ENCODE assay signal across 8 mouse cellular contexts in the genomic region with DNA sequence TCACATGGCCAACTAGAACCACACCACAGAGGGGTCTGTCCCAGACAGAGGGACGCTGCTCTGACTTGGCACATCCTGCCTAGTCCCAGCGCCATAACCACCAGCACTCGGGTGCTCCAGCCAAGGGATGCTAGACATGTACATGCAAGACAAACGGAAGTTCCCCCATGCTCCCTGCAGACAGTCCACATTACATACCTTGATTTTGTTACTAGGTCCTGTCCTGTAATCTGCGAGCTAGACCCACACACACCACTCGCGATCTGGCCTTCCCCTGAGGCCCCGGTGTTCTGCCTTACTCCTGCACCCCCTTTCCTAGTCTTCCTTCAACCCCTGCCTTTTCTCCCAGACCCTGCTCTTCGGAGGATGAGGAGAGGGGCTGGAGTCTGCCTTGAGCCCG. TPM values are rescaled to one million over a fixed set of nuclear protein-coding genes. Genes with fewer than 3 reads are reported as not detected.
DNase-seq lines count a peak whose midpoint lies in the region; ATAC-seq and TF ChIP-seq lines count a peak whose summit lies in the region.

No protein-coding gene starts in this region.

- peak overlapping the region; percentile 63 for H3K4me3 ChIP-seq in kidney, embryonic 14.5 days (ENCODE audit: low read length)
- peak overlapping the region; percentile 80 for H3K4me3 ChIP-seq in G1E (ENCODE audit: low read depth, low read length)
- H3K4me3 ChIP-seq in hindbrain, embryonic 15.5 days, result peak overlapping the region; percentile 43
- peak overlapping the region; percentile 40 for H3K4me3 ChIP-seq in midbrain, embryonic 15.5 days

- H3K36me3 ChIP-seq in kidney, embryonic 14.5 days (ENCODE audit: control insufficient read depth, insufficient read depth, low read length), result peaks cover 58% of the 10 kb centered on the region
- peaks cover 79% of the 10 kb centered on the region for H3K36me3 ChIP-seq in G1E (replicated peaks)
- H3K36me3 ChIP-seq in hindbrain, embryonic 15.5 days, result peaks cover 16% of the 10 kb centered on the region
- H3K36me3 ChIP-seq in midbrain, embryonic 15.5 days (replicated peaks), result peaks cover 3% of the 10 kb centered on the region; the same call in 1 of the 2 replicates

- no peak for TF ChIP-seq CTCF in G1E (IDR thresholded peaks at IDR 0.05; ENCODE audit: low read depth, low read length)

- 38% methylated on average over 10 of the region's 10 CpGs for WGBS in kidney, embryonic 14.5 days
- WGBS in hindbrain, embryonic 15.5 days, result 49% methylated on average over 10 of the region's 10 CpGs
- WGBS in midbrain, embryonic 15.5 days, result 50% methylated on average over 10 of the region's 10 CpGs

- peak overlapping the region; percentile 71 for H3K27ac ChIP-seq in kidney, embryonic 14.5 days (ENCODE audit: low read depth, low read length)
- 0 out of 2 replicates have a peak overlapping the region, but pooled peaks have one; percentile 16 for H3K27ac ChIP-seq in hindbrain, embryonic 15.5 days (replicated peaks)
- H3K27ac ChIP-seq in midbrain, embryonic 15.5 days, result no peak overlapping the region

- H3K27me3 ChIP-seq in kidney, embryonic 14.5 days (ENCODE audit: control insufficient read depth, insufficient read depth, low read length), result no peaks in the 10 kb centered on the region
- no peaks in the 10 kb centered on the region for H3K27me3 ChIP-seq in G1E (ENCODE audit: insufficient read depth, low read length)
- 0 out of 2 replicates have a peak, but pooled peaks cover 3% of the 10 kb centered on the region for H3K27me3 ChIP-seq in hindbrain, embryonic 15.5 days
- H3K27me3 ChIP-seq in midbrain, embryonic 15.5 days (replicated peaks), result 0 out of 2 replicates have a peak, but pooled peaks cover 5% of the 10 kb centered on the region

- peak overlapping the region; percentile 72 for H3K9ac ChIP-seq in kidney, embryonic 14.5 days (ENCODE audit: low read depth, low read length)
- peak overlapping the region; percentile 51 for H3K9ac ChIP-seq in hindbrain, embryonic 15.5 days
- peak overlapping the region; percentile 24; the same call in 1 of the 2 replicates for H3K9ac ChIP-seq in midbrain, embryonic 15.5 days

- ATAC-seq in kidney, embryonic 14.5 days (ENCODE audit: low FRiP score, low TSS enrichment), result peak; percentile 6; the same call in 1 of the 2 replicates
- ATAC-seq in G1E (ENCODE audit: extremely low read depth, insufficient number of reproducible peaks, low FRiP score, poor library complexity, severe bottlenecking), result no peak
- no peak for ATAC-seq in hindbrain, embryonic 15.5 days (ENCODE audit: low FRiP score, low read depth)
- ATAC-seq in midbrain, embryonic 15.5 days (replicated peaks), result no peak

- DNase-seq in kidney, postnatal 36 days, result no peak
- peak; percentile 40 for DNase-seq in G1E (ENCODE audit: low spot score)
- no peak for DNase-seq in right cerebral cortex, postnatal 36 days (ENCODE audit: low spot score in 2 of 2)
- DNase-seq in retina, postnatal 1 day, result no peak
- DNase-seq in urinary bladder, adult 18-20 months (ENCODE audit: low spot score in 2 of 2), result no peak

- H3K4me2 ChIP-seq in kidney, embryonic 14.5 days (replicated peaks; ENCODE audit: low read depth, low read length), result peak overlapping the region; percentile 86
- peak overlapping the region; percentile 74 for H3K4me2 ChIP-seq in hindbrain, embryonic 15.5 days
- H3K4me2 ChIP-seq in midbrain, embryonic 15.5 days, result peak overlapping the region; percentile 57

- peaks cover 30% of the 10 kb centered on the region for H3K4me1 ChIP-seq in kidney, embryonic 14.5 days (ENCODE audit: control insufficient read depth, insufficient read depth, low read length)
- H3K4me1 ChIP-seq in G1E (ENCODE audit: insufficient read depth, low read depth, low read length), result peaks cover 50% of the 10 kb centered on the region
- peaks cover 22% of the 10 kb centered on the region for H3K4me1 ChIP-seq in hindbrain, embryonic 15.5 days (replicated peaks)
- peaks cover 18% of the 10 kb centered on the region for H3K4me1 ChIP-seq in midbrain, embryonic 15.5 days

- H3K9me3 ChIP-seq in kidney, embryonic 14.5 days (ENCODE audit: control insufficient read depth, low read length), result no peaks in the 10 kb centered on the region
- H3K9me3 ChIP-seq in G1E (replicated peaks), result no peaks in the 10 kb centered on the region
- no peaks in the 10 kb centered on the region for H3K9me3 ChIP-seq in hindbrain, embryonic 15.5 days
- H3K9me3 ChIP-seq in midbrain, embryonic 15.5 days, result no peaks in the 10 kb centered on the region

RNA-seq across cellular contexts. Expression of a gene that starts 0.6 kb away (rescaled TPM):
- 26.2 and 35.0 TPM in 2 replicates for polyA plus RNA-seq in kidney, embryonic 14.5 days (2014; fragmentation: Nextera tagmentation; extraction: Ambion mirVana)
- total RNA-seq in G1E (2014; fragmentation: Nextera tagmentation), result 30.7 and 37.5 TPM in 2 replicates
- 37.0 and 48.5 TPM in 2 replicates for total RNA-seq in G1E (2017)
- 36.5 and 43.9 TPM in 2 replicates for polyA plus RNA-seq in G1E (2012)
- polyA plus RNA-seq in hindbrain, embryonic 15.5 days (2015; fragmentation: Nextera tagmentation; extraction: Ambion mirVana), result 16.4 and 16.8 TPM in 2 replicates
- polyA plus RNA-seq in midbrain, embryonic 15.5 days (2015; fragmentation: Nextera tagmentation; extraction: Ambion mirVana), result 12.7 and 14.6 TPM in 2 replicates

RNA-seq across cellular contexts. Expression of a gene that starts 6.2 kb away (rescaled TPM):
- polyA plus RNA-seq in kidney, embryonic 14.5 days (2014; fragmentation: Nextera tagmentation; extraction: Ambion mirVana), result 397 and 412 TPM in 2 replicates
- total RNA-seq in G1E (2014; fragmentation: Nextera tagmentation), result 200 and 270 TPM in 2 replicates
- 89.6 and 99.1 TPM in 2 replicates for total RNA-seq in G1E (2017)
- 45.0 and 128 TPM in 2 replicates for polyA plus RNA-seq in G1E (2012)
- polyA plus RNA-seq in hindbrain, embryonic 15.5 days (2015; fragmentation: Nextera tagmentation; extraction: Ambion mirVana), result 280 and 290 TPM in 2 replicates
- polyA plus RNA-seq in midbrain, embryonic 15.5 days (2015; fragmentation: Nextera tagmentation; extraction: Ambion mirVana), result 246 and 258 TPM in 2 replicates

RNA-seq across cellular contexts. Expression of a gene that starts 23.3 kb away (rescaled TPM):
- 2.8 and 3.0 TPM in 2 replicates for polyA plus RNA-seq in kidney, embryonic 14.5 days (2014; fragmentation: Nextera tagmentation; extraction: Ambion mirVana)
- total RNA-seq in G1E (2014; fragmentation: Nextera tagmentation), result not detected in 2 replicates
- total RNA-seq in G1E (2017), result 0.12 TPM in 1 of 2 replicates, not detected in the other
- polyA plus RNA-seq in G1E (2012), result not detected in 2 replicates
- 2.7 and 3.0 TPM in 2 replicates for polyA plus RNA-seq in hindbrain, embryonic 15.5 days (2015; fragmentation: Nextera tagmentation; extraction: Ambion mirVana)
- 1.9 TPM in 2 replicates for polyA plus RNA-seq in midbrain, embryonic 15.5 days (2015; fragmentation: Nextera tagmentation; extraction: Ambion mirVana)

RNA-seq across cellular contexts. Expression of a gene that starts 28.7 kb away (rescaled TPM):
- 7.0 and 12.4 TPM in 2 replicates for polyA plus RNA-seq in kidney, embryonic 14.5 days (2014; fragmentation: Nextera tagmentation; extraction: Ambion mirVana)
- total RNA-seq in G1E (2014; fragmentation: Nextera tagmentation), result 0.53 TPM in 1 of 2 replicates, not detected in the other
- total RNA-seq in G1E (2017), result 0.22 TPM in 1 of 2 replicates, not detected in the other
- polyA plus RNA-seq in G1E (2012), result 0.16 and 0.24 TPM in 2 replicates
- 11.9 and 14.0 TPM in 2 replicates for polyA plus RNA-seq in hindbrain, embryonic 15.5 days (2015; fragmentation: Nextera tagmentation; extraction: Ambion mirVana)
- polyA plus RNA-seq in midbrain, embryonic 15.5 days (2015; fragmentation: Nextera tagmentation; extraction: Ambion mirVana), result 11.7 and 11.8 TPM in 2 replicates

RNA-seq across cellular contexts. Expression of a gene that starts 52.1 kb away (rescaled TPM):
- polyA plus RNA-seq in kidney, embryonic 14.5 days (2014; fragmentation: Nextera tagmentation; extraction: Ambion mirVana), result not detected in 2 replicates
- total RNA-seq in G1E (2014; fragmentation: Nextera tagmentation) (not detected in 2 replicates), G1E (2017) (0.06 and 0.11 TPM in 2 replicates)
- polyA plus RNA-seq in G1E (2012), result not detected in 2 replicates
- polyA plus RNA-seq in hindbrain, embryonic 15.5 days (2015; fragmentation: Nextera tagmentation; extraction: Ambion mirVana), result not detected in 2 replicates
- polyA plus RNA-seq in midbrain, embryonic 15.5 days (2015; fragmentation: Nextera tagmentation; extraction: Ambion mirVana), result not detected in 2 replicates
